Mouse (Mus musculus): Measurements from ENCODE around the gene Vmn1r23.
"Not testable (repeated sequence)": the region's sequence is repeated elsewhere in the genome, so short reads cannot be mapped to it uniquely, and the experiment has no call there.

Vmn1r23 gene

DNA sequence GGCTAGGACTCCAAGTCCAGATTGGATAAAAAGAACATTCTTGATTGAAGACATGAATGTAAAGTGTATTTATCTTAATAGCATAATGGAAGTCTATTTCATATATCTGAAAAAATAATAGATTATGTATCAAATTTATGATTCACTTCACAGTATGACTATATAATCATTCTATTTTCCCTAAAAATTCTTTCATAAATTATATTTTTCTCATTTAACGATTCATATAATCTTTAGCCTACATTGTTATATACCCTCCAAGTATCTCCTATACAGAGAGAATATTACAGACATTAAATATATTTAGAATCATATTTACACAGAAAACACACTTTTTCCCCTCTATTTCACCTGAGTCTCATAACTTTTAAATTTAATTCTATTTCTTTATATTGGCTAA is at the start of gene Vmn1r23:
TSS of gene Vmn1r23 (minus strand) at position 101 of the 400 bp plus-strand sequence.
- no peak for DNase-seq (ENCODE audit: low read depth, low spot score)

DNA sequence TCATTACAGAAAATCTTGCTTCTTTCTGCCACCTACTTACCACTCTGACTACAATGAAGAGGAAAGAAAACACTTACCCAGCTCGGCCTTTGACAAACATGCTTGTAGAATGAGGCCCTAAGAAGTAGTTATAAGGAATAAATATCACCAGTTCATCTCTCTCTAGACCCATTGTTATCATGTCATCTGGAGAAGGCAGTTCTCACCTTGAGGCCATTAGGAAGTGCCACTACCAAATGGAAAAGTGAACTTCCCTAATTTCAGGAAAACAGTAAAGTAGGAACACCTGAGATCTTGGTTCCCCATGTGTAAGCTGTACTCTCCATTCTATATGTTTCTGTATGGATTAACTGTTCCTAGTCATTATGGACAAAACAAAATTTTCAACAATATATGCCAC is 34.8 kb upstream of the Vmn1r23 start, which contains the start of gene Vmn1r24:
TSS of gene Vmn1r24 (minus strand) at position 101 of the 400 bp plus-strand sequence.
- DNase-seq (ENCODE audit: low read depth, low spot score), result not testable (repeated sequence)

DNA sequence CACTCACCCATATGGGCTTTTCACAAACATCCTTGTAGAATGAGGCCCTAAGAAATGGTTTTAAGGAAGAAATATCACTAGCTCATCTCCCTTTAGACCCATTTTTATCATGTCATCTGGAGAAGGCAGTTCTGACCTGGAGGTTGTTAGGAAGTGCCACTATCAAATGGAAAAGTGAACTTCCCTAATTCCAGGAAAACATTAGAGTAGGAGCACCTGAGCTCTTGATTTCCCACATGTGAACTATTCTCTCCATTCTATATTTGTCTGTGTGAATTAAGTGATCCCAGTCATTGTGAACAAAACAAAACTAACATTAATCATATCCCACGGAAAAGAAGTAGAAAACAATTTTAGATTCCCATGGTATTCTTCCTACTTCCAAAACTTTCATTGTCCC is 18.7 kb downstream of the Vmn1r23 start, which contains the start of gene Vmn1r22:
TSS of gene Vmn1r22 (minus strand) at position 101 of the 400 bp plus-strand sequence.
- no peak for DNase-seq (ENCODE audit: low read depth, low spot score)

Data from c-Kit-negative CD71-positive TER-119-positive erythroid progenitor cells, embryonic 14.5 days (primary cell).